Mouse (Mus musculus) layer of hippocampus, adult 18-20 months (tissue): ENCODE measurements at regions not wholly inside any gene's neighbourhood (a gene's known extent, or its start where the extent isn't known, plus 50 kb on each side); places are given as distances from the start of the nearest gene placed in this dataset.
"Not testable (repeated sequence)": the region's sequence is repeated elsewhere in the genome, so short reads cannot be mapped to it uniquely, and the experiment has no call there.

Experiments used
- DNase-seq, 2 experiments: peaks; one replicate each; pipeline ENCODE4 v3.0.0; 2022; ENCODE audit warnings: low spot score in 2 of 2

- peak in 1 of 2 experiments; percentile 1 for DNase-seq
Measured at GRCm38 (mm10) chr12:62631888-62632490, 1109.0 kb downstream of the Lrfn5 start.

- no peak for DNase-seq
Measured at GRCm38 (mm10) chr12:62664602-62665001, 1141.7 kb downstream of the Lrfn5 start.

- DNase-seq, result not testable (repeated sequence)
Measured at GRCm38 (mm10) chr12:62707198-62707597, 1184.2 kb downstream of the Lrfn5 start.
